Mouse (Mus musculus): ENCODE measurements at regions not wholly inside any gene's neighbourhood (a gene's known extent, or its start where the extent isn't known, plus 50 kb on each side); places are given as distances from the start of the nearest gene placed in this dataset.
A peak's percentile ranks its signal among the peaks of the same experiment; 100 is the strongest.

DNA sequence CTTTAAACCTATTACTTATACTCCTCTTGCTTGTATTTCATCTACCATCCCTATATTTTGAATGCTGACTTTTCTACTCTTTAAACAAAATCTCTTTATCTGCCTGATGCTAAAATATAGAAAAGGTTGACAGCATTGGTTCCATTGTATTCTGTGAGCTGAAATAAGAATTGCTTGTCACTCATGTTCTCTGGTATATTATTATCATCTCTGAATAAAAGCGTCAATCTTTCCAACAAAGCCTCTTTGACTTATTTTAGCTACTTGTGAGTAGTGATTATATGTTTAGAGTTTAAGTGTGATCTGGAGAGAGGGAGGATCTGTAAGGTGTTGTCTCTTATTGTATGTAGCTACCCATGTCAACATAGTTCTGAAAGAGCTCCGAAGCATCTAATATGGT, 129.5 kb downstream of the Gm13691 start:
- H3K27ac ChIP-seq (ENCODE audit: insufficient read depth, low read length), result no peak overlapping the region
- H3K4me1 ChIP-seq (ENCODE audit: control insufficient read depth, insufficient read depth, low read length), result no peaks in the 10 kb centered on the region
- TF ChIP-seq CTCF (IDR thresholded peaks at IDR 0.05; ENCODE audit: extremely low read depth, insufficient read depth, low read length), result no peak
- no peak for TF ChIP-seq POLR2A (IDR thresholded peaks at IDR 0.05; ENCODE audit: extremely low read depth, insufficient read depth, low read length)
- H3K4me3 ChIP-seq (ENCODE audit: insufficient read depth, low read length), result no peak overlapping the region

GRCm38 (mm10) chr2:84127586-84127985, 137.2 kb downstream of the Gm13691 start:
- no peak for TF ChIP-seq CTCF (IDR thresholded peaks at IDR 0.05; ENCODE audit: extremely low read depth, insufficient read depth, low read length)
- no peak for TF ChIP-seq POLR2A (IDR thresholded peaks at IDR 0.05; ENCODE audit: extremely low read depth, insufficient read depth, low read length)
- Histone ChIP-seq H3K27ac (ENCODE audit: insufficient read depth, low read length) (no peak overlapping the region), H3K4me3 (ENCODE audit: insufficient read depth, low read length) (no peak overlapping the region), H3K4me1 (ENCODE audit: control insufficient read depth, insufficient read depth, low read length) (no peaks in the 10 kb centered on the region)

GRCm38 (mm10) chr2:84161742-84162141, 171.4 kb downstream of the Gm13691 start:
- no peak for TF ChIP-seq CTCF (IDR thresholded peaks at IDR 0.05; ENCODE audit: extremely low read depth, insufficient read depth, low read length)
- no peak for TF ChIP-seq POLR2A (IDR thresholded peaks at IDR 0.05; ENCODE audit: extremely low read depth, insufficient read depth, low read length)
- H3K4me1 ChIP-seq (ENCODE audit: control insufficient read depth, insufficient read depth, low read length), result no peaks in the 10 kb centered on the region

DNA sequence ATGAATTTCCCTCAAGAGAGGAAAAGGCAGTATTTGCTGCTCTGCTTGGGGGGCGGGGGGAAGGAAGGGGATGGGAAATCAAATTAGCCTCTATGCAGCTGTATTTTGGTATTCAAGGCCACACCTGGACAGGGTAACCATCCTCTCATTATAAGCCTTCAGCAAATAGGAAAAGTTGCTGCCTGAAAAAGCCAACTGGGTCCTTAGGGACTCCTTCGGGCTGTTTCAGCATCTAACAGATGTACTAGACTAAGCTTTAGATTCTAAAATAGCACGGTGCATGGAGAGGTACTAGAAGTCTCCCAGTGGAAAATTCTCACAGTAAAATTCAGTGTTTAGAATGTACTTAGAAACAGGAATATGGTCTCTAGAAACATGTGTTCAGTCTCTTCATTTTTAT, 183.1 kb downstream of the Gm13691 start:
- Histone ChIP-seq H3K4me1 (ENCODE audit: control insufficient read depth, insufficient read depth, low read length) (no peaks in the 10 kb centered on the region), H3K4me3 (ENCODE audit: insufficient read depth, low read length) (no peak overlapping the region), H3K27ac (ENCODE audit: insufficient read depth, low read length) (no peak overlapping the region)
- TF ChIP-seq CTCF (IDR thresholded peaks at IDR 0.05; ENCODE audit: extremely low read depth, insufficient read depth, low read length) (no peak), POLR2A (IDR thresholded peaks at IDR 0.05; ENCODE audit: extremely low read depth, insufficient read depth, low read length) (no peak)

More at GRCm38 (mm10) chr2:84161742-84162141, 171.4 kb downstream of the Gm13691 start:
- H3K27ac ChIP-seq (ENCODE audit: insufficient read depth, low read length), result no peak overlapping the region
- H3K4me3 ChIP-seq (ENCODE audit: insufficient read depth, low read length), result no peak overlapping the region

GRCm38 (mm10) chr2:84183624-84184287, 193.4 kb downstream of the Gm13691 start:
- TF ChIP-seq POLR2A (IDR thresholded peaks at IDR 0.05; ENCODE audit: extremely low read depth, insufficient read depth, low read length) (no peak), CTCF (IDR thresholded peaks at IDR 0.05; ENCODE audit: extremely low read depth, insufficient read depth, low read length) (no peak)
- H3K4me1 ChIP-seq (ENCODE audit: control insufficient read depth, insufficient read depth, low read length), result no peaks in the 10 kb centered on the region
- no peak overlapping the region for H3K27ac ChIP-seq (ENCODE audit: insufficient read depth, low read length)
- no peak overlapping the region for H3K4me3 ChIP-seq (ENCODE audit: insufficient read depth, low read length)

DNA sequence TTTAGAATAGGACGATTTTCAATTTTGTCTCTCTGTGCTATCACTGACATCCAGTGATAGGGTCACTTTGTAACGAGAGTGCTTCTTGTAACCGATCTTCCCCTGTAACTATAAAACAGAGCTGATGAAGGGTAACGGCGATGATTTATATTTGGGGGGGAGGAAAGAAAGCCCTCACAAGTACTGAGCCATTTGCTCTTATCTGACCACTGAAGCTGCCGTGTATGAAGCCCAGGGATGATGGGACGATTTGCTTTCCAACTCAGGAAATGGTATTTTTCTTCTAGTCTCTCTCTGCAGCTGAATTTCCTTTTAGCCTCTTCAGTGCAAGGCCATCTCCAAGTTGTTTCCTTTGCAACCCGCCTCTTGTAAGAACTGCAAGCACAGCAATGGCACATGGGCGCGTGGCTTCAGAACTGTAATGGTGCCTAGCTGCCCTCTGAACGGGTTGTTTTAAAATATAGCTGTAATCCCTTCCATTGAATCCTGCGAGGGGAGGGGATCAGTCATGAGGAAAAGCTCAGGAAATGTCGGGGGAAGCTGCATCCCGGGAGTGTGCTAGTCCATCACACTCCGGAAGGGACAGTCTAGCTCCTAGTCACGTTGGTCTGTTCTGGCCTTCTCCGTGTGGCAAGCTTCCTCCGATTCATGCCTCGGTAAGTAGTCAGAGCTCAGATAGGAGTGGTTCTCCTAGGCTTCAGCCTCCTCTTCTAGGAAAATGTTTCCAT, 194.1 kb downstream of the Gm13691 start:
- TF ChIP-seq CTCF (IDR thresholded peaks at IDR 0.05; ENCODE audit: extremely low read depth, insufficient read depth, low read length) (no peak), POLR2A (IDR thresholded peaks at IDR 0.05; ENCODE audit: extremely low read depth, insufficient read depth, low read length) (no peak)
- Histone ChIP-seq H3K27ac (ENCODE audit: insufficient read depth, low read length) (no peak overlapping the region), H3K4me3 (ENCODE audit: insufficient read depth, low read length) (no peak overlapping the region), H3K4me1 (ENCODE audit: control insufficient read depth, insufficient read depth, low read length) (no peaks in the 10 kb centered on the region)

- no peaks in the 10 kb centered on the region for H3K4me1 ChIP-seq (ENCODE audit: control insufficient read depth, insufficient read depth, low read length)
- no peak overlapping the region for H3K4me3 ChIP-seq (ENCODE audit: insufficient read depth, low read length)
- TF ChIP-seq POLR2A (IDR thresholded peaks at IDR 0.05; ENCODE audit: extremely low read depth, insufficient read depth, low read length) (no peak), CTCF (IDR thresholded peaks at IDR 0.05; ENCODE audit: extremely low read depth, insufficient read depth, low read length) (no peak)
- no peak overlapping the region for H3K27ac ChIP-seq (ENCODE audit: insufficient read depth, low read length)
Measured at GRCm38 (mm10) chr2:84185016-84185330, 194.6 kb downstream of the Gm13691 start.

DNA sequence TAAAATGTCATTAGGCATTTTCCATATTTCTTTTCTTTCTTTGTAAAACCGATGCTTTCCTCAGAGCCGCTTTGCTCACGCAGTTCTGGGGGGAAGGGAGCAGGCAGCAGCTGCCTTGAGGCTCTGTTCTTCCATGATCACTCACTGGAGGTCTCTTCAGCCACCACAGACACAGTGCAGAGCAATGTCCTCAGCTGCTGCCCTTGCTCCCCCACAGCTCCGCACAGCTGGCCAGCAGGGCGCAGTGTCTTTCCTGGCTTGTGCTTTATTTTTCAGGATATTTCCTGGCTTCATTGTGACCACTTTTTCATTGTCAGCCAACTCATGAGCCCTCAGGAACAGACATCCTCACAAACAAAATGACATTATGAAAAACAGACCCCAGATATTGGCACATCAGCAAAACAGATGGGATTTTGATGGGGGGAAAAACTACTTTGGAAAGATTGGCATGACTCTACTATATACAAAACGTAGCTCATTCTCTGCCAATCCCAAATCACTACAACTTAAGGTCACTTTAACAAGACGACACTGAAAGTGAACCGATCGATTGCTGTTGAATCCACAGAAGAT, 195.9 kb downstream of the Gm13691 start:
- TF ChIP-seq CTCF (IDR thresholded peaks at IDR 0.05; ENCODE audit: extremely low read depth, insufficient read depth, low read length), result 0 out of 2 replicates have a peak, but pooled peaks have one; percentile 6
- TF ChIP-seq POLR2A (IDR thresholded peaks at IDR 0.05; ENCODE audit: extremely low read depth, insufficient read depth, low read length), result no peak
- Histone ChIP-seq H3K4me1 (ENCODE audit: control insufficient read depth, insufficient read depth, low read length) (no peaks in the 10 kb centered on the region), H3K27ac (ENCODE audit: insufficient read depth, low read length) (no peak overlapping the region), H3K4me3 (ENCODE audit: insufficient read depth, low read length) (no peak overlapping the region)

DNA sequence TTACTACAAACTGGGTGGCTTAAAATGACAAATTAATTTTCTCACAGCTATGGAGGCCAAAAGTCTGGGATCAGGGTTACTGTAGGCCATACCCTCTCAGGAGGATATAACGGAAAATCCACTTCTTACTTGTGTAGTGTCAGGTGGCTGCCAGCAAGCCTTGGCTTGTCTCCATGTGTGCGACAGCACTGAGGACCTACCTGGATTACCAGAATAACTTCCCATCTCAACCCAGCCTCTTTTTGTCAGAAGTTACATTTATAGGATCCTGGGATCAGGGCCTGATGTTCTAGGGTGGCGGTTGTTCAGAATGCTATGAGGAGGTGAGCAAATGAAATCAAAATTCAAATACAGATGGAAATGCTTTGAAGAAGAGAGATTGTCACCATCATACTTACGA, 197.1 kb downstream of the Gm13691 start:
- Histone ChIP-seq H3K4me1 (ENCODE audit: control insufficient read depth, insufficient read depth, low read length) (no peaks in the 10 kb centered on the region), H3K27ac (ENCODE audit: insufficient read depth, low read length) (no peak overlapping the region), H3K4me3 (ENCODE audit: insufficient read depth, low read length) (no peak overlapping the region)
- TF ChIP-seq CTCF (IDR thresholded peaks at IDR 0.05; ENCODE audit: extremely low read depth, insufficient read depth, low read length) (no peak), POLR2A (IDR thresholded peaks at IDR 0.05; ENCODE audit: extremely low read depth, insufficient read depth, low read length) (no peak)

DNA sequence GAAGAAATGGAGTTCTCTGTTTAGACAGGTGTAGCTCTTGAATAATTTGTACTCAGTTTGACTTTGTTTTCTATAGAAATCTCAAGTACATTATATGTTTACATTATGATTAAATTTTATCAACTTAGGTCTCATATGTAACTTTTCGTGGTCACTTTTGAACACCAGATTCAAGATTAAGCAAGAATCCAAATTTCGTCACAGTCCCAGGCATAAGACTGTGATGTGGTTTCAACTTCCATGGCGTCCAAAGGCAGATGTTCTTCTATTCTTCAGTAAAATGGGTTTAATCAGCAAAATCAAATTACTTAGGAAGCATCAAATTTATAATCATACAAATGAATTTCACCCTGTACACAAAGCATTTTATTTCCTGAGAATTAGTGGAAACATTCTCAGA, 198.9 kb downstream of the Gm13691 start:
- Histone ChIP-seq H3K4me3 (ENCODE audit: insufficient read depth, low read length) (no peak overlapping the region), H3K4me1 (ENCODE audit: control insufficient read depth, insufficient read depth, low read length) (no peaks in the 10 kb centered on the region), H3K27ac (ENCODE audit: insufficient read depth, low read length) (no peak overlapping the region)
- TF ChIP-seq CTCF (IDR thresholded peaks at IDR 0.05; ENCODE audit: extremely low read depth, insufficient read depth, low read length) (no peak), POLR2A (IDR thresholded peaks at IDR 0.05; ENCODE audit: extremely low read depth, insufficient read depth, low read length) (no peak)
